Mouse (Mus musculus): ENCODE measurements around the gene Eps8.

- TF ChIP-seq CTCF (IDR thresholded peaks at IDR 0.05; ENCODE audit: extremely low read depth, insufficient read length, insufficient replicate concordance, low read depth, low read length) (no peak), POLR2A (IDR thresholded peaks at IDR 0.05; ENCODE audit: low read depth, low read length) (no peak)
Measured at GRCm38 (mm10) chr6:137458136-137458535, 196.5 kb downstream of the Eps8 start.
